Mouse (Mus musculus) C2C12 (cell line): ENCODE results near the gene Cpt2.

Experiments used
- CEBPB ChIP-seq: IDR thresholded peaks from one replicate; pipeline ENCODE4 v1.6.1; 2011; ENCODE audit warnings: low read depth, mild to moderate bottlenecking, control low read depth, moderate library complexity
- CTCF ChIP-seq: IDR thresholded peaks from one replicate; pipeline ENCODE4 v1.5.1; 2011; ENCODE audit not compliant: control insufficient read depth, insufficient read depth, insufficient read length

- TF ChIP-seq CTCF (no peak), CEBPB (no peak)
Measured at GRCm38 (mm10) chr4:107906561-107906960, 16.8 kb downstream of the Cpt2 start.
